Mouse (Mus musculus): Measurements from ENCODE around the gene Lsg1. TPM values are rescaled to one million over a fixed set of nuclear protein-coding genes. Genes with fewer than 3 reads are reported as not detected.

Gene Lsg1
- polyA plus RNA-seq, 1 experiment from 2014 or later = 35.7 TPM

- Histone ChIP-seq H3K4me3 (no peak overlapping the region), H3K4me2 (no peak overlapping the region), H3K27ac (replicated peaks) (no peak overlapping the region), H3K4me1 (peaks cover under 1% of the 10 kb centered on the region), H3K36me3 (peaks cover 64% of the 10 kb centered on the region), H3K9me3 (no peaks in the 10 kb centered on the region), H3K9ac (no peak overlapping the region), H3K27me3 (replicated peaks) (no peaks in the 10 kb centered on the region)
- ATAC-seq (ENCODE audit: extremely low read depth, insufficient number of reproducible peaks, low FRiP score, low TSS enrichment) = no peak
- 76% methylated on average over 8 of the region's 8 CpGs for WGBS
These were observed 59.0 kb downstream of the Lsg1 start for GRCm38 (mm10) chr16:30528386-30528785.

- Histone ChIP-seq H3K4me1 (no peaks in the 10 kb centered on the region; the same call in 1 of the 2 replicates), H3K36me3 (peaks cover 69% of the 10 kb centered on the region), H3K9ac (no peak overlapping the region), H3K4me2 (no peak overlapping the region), H3K9me3 (no peaks in the 10 kb centered on the region), H3K4me3 (no peak overlapping the region), H3K27ac (replicated peaks) (no peak overlapping the region), H3K27me3 (replicated peaks) (no peaks in the 10 kb centered on the region)
- no peak for ATAC-seq (ENCODE audit: extremely low read depth, insufficient number of reproducible peaks, low FRiP score, low TSS enrichment)
- 60% methylated on average over 2 of the region's 2 CpGs for WGBS
These were observed 59.5 kb downstream of the Lsg1 start for GRCm38 (mm10) chr16:30527889-30528288.

- H3K4me2 ChIP-seq = no peak overlapping the region
- no peaks in the 10 kb centered on the region; the same call in 1 of the 2 replicates for H3K4me1 ChIP-seq
- H3K36me3 ChIP-seq = peaks cover 78% of the 10 kb centered on the region
- H3K9ac ChIP-seq = no peak overlapping the region
- ATAC-seq (ENCODE audit: extremely low read depth, insufficient number of reproducible peaks, low FRiP score, low TSS enrichment) = no peak
- no peak overlapping the region for H3K4me3 ChIP-seq
- 82% methylated on average over 14 of the region's 14 CpGs for WGBS
- H3K9me3 ChIP-seq = no peaks in the 10 kb centered on the region
- no peak overlapping the region for H3K27ac ChIP-seq (replicated peaks)
- H3K27me3 ChIP-seq (replicated peaks) = no peaks in the 10 kb centered on the region
These were observed 61.6 kb downstream of the Lsg1 start for GRCm38 (mm10) chr16:30525756-30526155.

- Histone ChIP-seq H3K4me1 (peaks cover 8% of the 10 kb centered on the region), H3K4me3 (no peak overlapping the region), H3K27me3 (replicated peaks) (no peaks in the 10 kb centered on the region), H3K4me2 (no peak overlapping the region), H3K9ac (no peak overlapping the region), H3K27ac (replicated peaks) (no peak overlapping the region), H3K9me3 (no peaks in the 10 kb centered on the region), H3K36me3 (peaks cover 70% of the 10 kb centered on the region)
- WGBS = 84% methylated on average over 6 of the region's 6 CpGs
- no peak for ATAC-seq (ENCODE audit: extremely low read depth, insufficient number of reproducible peaks, low FRiP score, low TSS enrichment)
These were observed 62.9 kb downstream of the Lsg1 start for GRCm38 (mm10) chr16:30524481-30524880.

GRCm38 (mm10) chr16:30522253-30522940 lies 65.0 kb downstream of the Lsg1 start:
- ATAC-seq (ENCODE audit: extremely low read depth, insufficient number of reproducible peaks, low FRiP score, low TSS enrichment) = no peak
- Histone ChIP-seq H3K27ac (replicated peaks) (no peak overlapping the region), H3K36me3 (peaks cover 51% of the 10 kb centered on the region), H3K9ac (no peak overlapping the region), H3K4me2 (no peak overlapping the region), H3K27me3 (replicated peaks) (no peaks in the 10 kb centered on the region), H3K9me3 (no peaks in the 10 kb centered on the region), H3K4me3 (no peak overlapping the region), H3K4me1 (peaks cover 24% of the 10 kb centered on the region)
- WGBS = 64% methylated on average over 10 of the region's 10 CpGs

- Histone ChIP-seq H3K27ac (replicated peaks) (no peak overlapping the region), H3K9me3 (no peaks in the 10 kb centered on the region), H3K9ac (no peak overlapping the region), H3K4me3 (no peak overlapping the region), H3K36me3 (peaks cover 44% of the 10 kb centered on the region), H3K4me2 (no peak overlapping the region), H3K27me3 (replicated peaks) (no peaks in the 10 kb centered on the region), H3K4me1 (peaks cover 26% of the 10 kb centered on the region)
- no peak for ATAC-seq (ENCODE audit: extremely low read depth, insufficient number of reproducible peaks, low FRiP score, low TSS enrichment)
- WGBS = 54% methylated on average over 3 of the region's 3 CpGs
These were observed 66.2 kb downstream of the Lsg1 start for GRCm38 (mm10) chr16:30521147-30521546.

GRCm38 (mm10) chr16:30520361-30520823 lies 67.0 kb downstream of the Lsg1 start:
- Histone ChIP-seq H3K9me3 (0 out of 2 replicates have a peak, but pooled peaks cover 1% of the 10 kb centered on the region), H3K27me3 (replicated peaks) (no peaks in the 10 kb centered on the region), H3K27ac (replicated peaks) (peak overlapping the region; percentile 57), H3K4me3 (peak overlapping the region; percentile 41), H3K36me3 (peaks cover 47% of the 10 kb centered on the region), H3K4me2 (peak overlapping the region; percentile 63), H3K9ac (peak overlapping the region; percentile 50), H3K4me1 (peaks cover 26% of the 10 kb centered on the region)
- 14% methylated on average over 9 of the region's 9 CpGs for WGBS
- ATAC-seq (ENCODE audit: extremely low read depth, insufficient number of reproducible peaks, low FRiP score, low TSS enrichment) = no peak

- no peak overlapping the region for H3K9ac ChIP-seq
- 0 out of 2 replicates have a peak, but pooled peaks cover 4% of the 10 kb centered on the region for H3K9me3 ChIP-seq
- WGBS = 73% methylated on average over 9 of the region's 9 CpGs
These were observed 68.8 kb downstream of the Lsg1 start for GRCm38 (mm10) chr16:30518635-30519034.

GRCm38 (mm10) chr16:30517666-30518283 lies 69.6 kb downstream of the Lsg1 start:
- Histone ChIP-seq H3K9ac (peak overlapping the region; percentile 57; the same call in 1 of the 2 replicates), H3K27ac (replicated peaks) (0 out of 2 replicates have a peak overlapping the region, but pooled peaks have one; percentile 20), H3K4me1 (peaks cover 40% of the 10 kb centered on the region), H3K9me3 (0 out of 2 replicates have a peak, but pooled peaks cover 4% of the 10 kb centered on the region), H3K4me2 (peak overlapping the region; percentile 48), H3K36me3 (peaks cover 28% of the 10 kb centered on the region), H3K27me3 (replicated peaks) (no peaks in the 10 kb centered on the region), H3K4me3 (no peak overlapping the region)
- ATAC-seq (ENCODE audit: extremely low read depth, insufficient number of reproducible peaks, low FRiP score, low TSS enrichment) = no peak
- 25% methylated on average over 11 of the region's 11 CpGs for WGBS

More at GRCm38 (mm10) chr16:30518635-30519034, 68.8 kb downstream of the Lsg1 start:
- H3K36me3 ChIP-seq = peaks cover 36% of the 10 kb centered on the region
- H3K4me1 ChIP-seq = peaks cover 32% of the 10 kb centered on the region
- no peak overlapping the region for H3K4me2 ChIP-seq
- H3K27ac ChIP-seq (replicated peaks) = no peak overlapping the region
- no peak for ATAC-seq (ENCODE audit: extremely low read depth, insufficient number of reproducible peaks, low FRiP score, low TSS enrichment)
- no peaks in the 10 kb centered on the region for H3K27me3 ChIP-seq (replicated peaks)
- H3K4me3 ChIP-seq = no peak overlapping the region

- H3K27me3 ChIP-seq (replicated peaks) = no peaks in the 10 kb centered on the region
- 0 out of 2 replicates have a peak, but pooled peaks cover 4% of the 10 kb centered on the region for H3K9me3 ChIP-seq
- ATAC-seq (ENCODE audit: extremely low read depth, insufficient number of reproducible peaks, low FRiP score, low TSS enrichment) = no peak
- H3K36me3 ChIP-seq = peaks cover 20% of the 10 kb centered on the region
- WGBS = 81% methylated on average over 9 of the region's 9 CpGs
- no peak overlapping the region for H3K27ac ChIP-seq (replicated peaks)
- H3K4me3 ChIP-seq = no peak overlapping the region
- H3K9ac ChIP-seq = no peak overlapping the region
- no peak overlapping the region for H3K4me2 ChIP-seq
- peaks cover 48% of the 10 kb centered on the region for H3K4me1 ChIP-seq
These were observed 70.4 kb downstream of the Lsg1 start for GRCm38 (mm10) chr16:30516993-30517392.

GRCm38 (mm10) chr16:30515418-30515817 lies 72.0 kb downstream of the Lsg1 start:
- peaks cover 57% of the 10 kb centered on the region for H3K4me1 ChIP-seq
- WGBS = 66% methylated on average over 12 of the region's 12 CpGs
- no peak overlapping the region for H3K27ac ChIP-seq (replicated peaks)
- 0 out of 2 replicates have a peak, but pooled peaks cover 4% of the 10 kb centered on the region for H3K9me3 ChIP-seq
- no peak overlapping the region for H3K9ac ChIP-seq
- ATAC-seq (ENCODE audit: extremely low read depth, insufficient number of reproducible peaks, low FRiP score, low TSS enrichment) = no peak
- no peak overlapping the region for H3K4me3 ChIP-seq
- H3K4me2 ChIP-seq = no peak overlapping the region
- H3K27me3 ChIP-seq (replicated peaks) = no peaks in the 10 kb centered on the region
- H3K36me3 ChIP-seq = peaks cover 19% of the 10 kb centered on the region
